Mouse (Mus musculus): ENCODE results near the gene Arsb.

Arsb gene

GRCm38 (mm10) chr13:93771588-93772278 lies at the start of gene Arsb:
Gene Arsb (plus strand): TSS chr13:93771630.
- peak; percentile 94 for ATAC-seq (ENCODE audit: insufficient number of reproducible peaks, low FRiP score, low TSS enrichment)

GRCm38 (mm10) chr13:93721916-93722315 lies 49.5 kb upstream of the Arsb start:
- no peak for ATAC-seq (ENCODE audit: insufficient number of reproducible peaks, low FRiP score, low TSS enrichment)

GRCm38 (mm10) chr13:93723455-93723854 lies 48.0 kb upstream of the Arsb start:
- no peak for ATAC-seq (ENCODE audit: insufficient number of reproducible peaks, low FRiP score, low TSS enrichment)

- peak; percentile 45; the same call in 1 of the 2 replicates for ATAC-seq (ENCODE audit: insufficient number of reproducible peaks, low FRiP score, low TSS enrichment)
Measured at GRCm38 (mm10) chr13:93724206-93724605, 47.2 kb upstream of the Arsb start.

- ATAC-seq (ENCODE audit: insufficient number of reproducible peaks, low FRiP score, low TSS enrichment) = no peak
Measured at GRCm38 (mm10) chr13:93735131-93735636, 36.2 kb upstream of the Arsb start.

GRCm38 (mm10) chr13:93744118-93744517 lies 27.3 kb upstream of the Arsb start:
- no peak for ATAC-seq (ENCODE audit: insufficient number of reproducible peaks, low FRiP score, low TSS enrichment)

- no peak for ATAC-seq (ENCODE audit: insufficient number of reproducible peaks, low FRiP score, low TSS enrichment)
Measured at GRCm38 (mm10) chr13:93752597-93753400, 18.6 kb upstream of the Arsb start.

- ATAC-seq (ENCODE audit: insufficient number of reproducible peaks, low FRiP score, low TSS enrichment) = no peak
Measured at GRCm38 (mm10) chr13:93755084-93755483, 16.3 kb upstream of the Arsb start.

- no peak for ATAC-seq (ENCODE audit: insufficient number of reproducible peaks, low FRiP score, low TSS enrichment)
Measured at GRCm38 (mm10) chr13:93756674-93757073, 14.8 kb upstream of the Arsb start.

GRCm38 (mm10) chr13:93757514-93757913 lies 13.9 kb upstream of the Arsb start:
- no peak for ATAC-seq (ENCODE audit: insufficient number of reproducible peaks, low FRiP score, low TSS enrichment)

GRCm38 (mm10) chr13:93758149-93758898 lies 13.1 kb upstream of the Arsb start:
- no peak for ATAC-seq (ENCODE audit: insufficient number of reproducible peaks, low FRiP score, low TSS enrichment)

- ATAC-seq (ENCODE audit: insufficient number of reproducible peaks, low FRiP score, low TSS enrichment) = no peak
Measured at GRCm38 (mm10) chr13:93761831-93762230, 9.6 kb upstream of the Arsb start.

- ATAC-seq (ENCODE audit: insufficient number of reproducible peaks, low FRiP score, low TSS enrichment) = no peak
Measured at GRCm38 (mm10) chr13:93762879-93763278, 8.6 kb upstream of the Arsb start.

- no peak for ATAC-seq (ENCODE audit: insufficient number of reproducible peaks, low FRiP score, low TSS enrichment)
Measured at GRCm38 (mm10) chr13:93764321-93764973, 7.0 kb upstream of the Arsb start.

GRCm38 (mm10) chr13:93771031-93771587 lies 321 bp upstream of the Arsb start:
- ATAC-seq (ENCODE audit: insufficient number of reproducible peaks, low FRiP score, low TSS enrichment) = peak; percentile 24; the same call in 1 of the 2 replicates

- no peak; the same call in 1 of the 2 replicates for ATAC-seq (ENCODE audit: insufficient number of reproducible peaks, low FRiP score, low TSS enrichment)
Measured at GRCm38 (mm10) chr13:93772279-93772636, 828 bp downstream of the Arsb start.

GRCm38 (mm10) chr13:93772861-93773260 lies 1.4 kb downstream of the Arsb start:
- no peak for ATAC-seq (ENCODE audit: insufficient number of reproducible peaks, low FRiP score, low TSS enrichment)

- ATAC-seq (ENCODE audit: insufficient number of reproducible peaks, low FRiP score, low TSS enrichment) = no peak
Measured at GRCm38 (mm10) chr13:93773704-93774315, 2.4 kb downstream of the Arsb start.

GRCm38 (mm10) chr13:93782823-93783222 lies 11.4 kb downstream of the Arsb start:
- no peak for ATAC-seq (ENCODE audit: insufficient number of reproducible peaks, low FRiP score, low TSS enrichment)

- ATAC-seq (ENCODE audit: insufficient number of reproducible peaks, low FRiP score, low TSS enrichment) = no peak
Measured at GRCm38 (mm10) chr13:93785329-93785728, 13.9 kb downstream of the Arsb start.
